Mouse (Mus musculus) C2C12 (cell line): ENCODE data around the gene Grm8.

Source experiments
- CTCF ChIP-seq: IDR thresholded peaks from one replicate; pipeline ENCODE4 v1.5.1; 2011; ENCODE audit not compliant: control insufficient read depth, insufficient read depth, insufficient read length
- USF1 ChIP-seq: IDR thresholded peaks from one replicate; pipeline ENCODE4 v1.6.1; 2011; ENCODE audit warnings: low read depth, mild to moderate bottlenecking, control low read depth, moderate library complexity

DNA sequence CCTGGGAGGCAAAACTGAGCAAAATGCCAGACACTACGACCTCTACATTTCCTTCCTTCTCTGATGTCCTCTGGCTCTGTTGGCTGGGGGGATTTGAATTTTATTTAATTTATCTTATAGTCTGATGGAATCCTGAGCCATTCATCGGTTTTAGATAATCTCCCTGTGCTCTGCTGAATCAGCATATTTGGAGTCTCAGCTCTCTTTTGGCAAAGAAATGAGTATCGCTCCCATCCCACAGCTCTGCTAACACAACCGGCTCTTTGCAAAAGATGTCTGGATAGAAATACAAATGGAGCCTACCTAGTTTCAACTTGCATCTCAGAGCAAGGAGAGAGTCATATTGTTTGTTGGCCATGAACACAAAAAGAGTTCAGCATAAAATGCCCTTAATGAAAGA lies 388.5 kb downstream of the Grm8 start:
- TF ChIP-seq CTCF (no peak), USF1 (no peak)
